Mouse (Mus musculus) limb, embryonic 12.5 days (tissue): ENCODE measurements around the gene Scn9a. TPM values are rescaled to one million over a fixed set of nuclear protein-coding genes. Genes with fewer than 3 reads are reported as not detected.

Source experiments
- ATAC-seq: fragments of 200-750 bp; cut with Nextera tagmentation; 2 replicates; pipeline ENCODE4 v1.8.0; 2017; ENCODE audit warnings: low read depth, moderate TSS enrichment; ENCODE audit not compliant: insufficient number of reproducible peaks, insufficient read depth, low FRiP score, low TSS enrichment
- H3K27ac ChIP-seq: fragments of 300-500 bp; sonication (generic); 2 replicates; pipeline ENCODE4 v1.5.1; 2016; ENCODE audit warnings: mild to moderate bottlenecking, moderate library complexity
- H3K27me3 ChIP-seq: fragments of 300-500 bp; sonication (generic); 2 replicates; pipeline ENCODE4 v1.6.1; 2016; ENCODE audit warnings: mild to moderate bottlenecking, moderate library complexity
- H3K36me3 ChIP-seq: fragments of 300-500 bp; sonication (generic); 2 replicates; pipeline ENCODE4 v1.6.1; 2016; ENCODE audit warnings: mild to moderate bottlenecking, moderate library complexity
- H3K4me1 ChIP-seq: fragments of 300-500 bp; sonication (generic); replicated peaks from 2 replicates; pipeline ENCODE4 v1.6.1; 2016
- H3K4me2 ChIP-seq: fragments of 300-500 bp; sonication (generic); 2 replicates; pipeline ENCODE4 v1.6.1; 2016; ENCODE audit warnings: mild to moderate bottlenecking, moderate library complexity
- H3K4me3 ChIP-seq: fragments of 300-500 bp; sonication (generic); replicated peaks from 2 replicates; pipeline ENCODE4 v1.5.1; 2016; ENCODE audit warnings: mild to moderate bottlenecking
- H3K9ac ChIP-seq: fragments of 300-500 bp; sonication (generic); replicated peaks from 2 replicates; pipeline ENCODE4 v1.6.1; 2016; ENCODE audit warnings: mild to moderate bottlenecking, moderate library complexity
- H3K9me3 ChIP-seq: fragments of 300-500 bp; sonication (generic); 2 replicates; pipeline ENCODE4 v1.6.1; 2016; ENCODE audit warnings: mild to moderate bottlenecking, moderate library complexity
- WGBS: fragments of 180-500 bp; shearing (Covaris S2); methylation state at CpG from one replicate; pipeline ENCODE4 v1.1.7; 2016; 5-methylcytosine and 5-hydroxymethylcytosine counted together
- polyA plus RNA-seq: library from polyadenylated mRNA; unstranded; fragments of >200 nt; fragmentation: Nextera tagmentation; extraction: Ambion mirVana; gene quantifications from 2 replicates; pipeline ENCODE4 v1.2.1, GENCODE M21; 2016

Scn9a gene
- 0.73 and 1.5 TPM in 2 replicates for polyA plus RNA-seq

DNA sequence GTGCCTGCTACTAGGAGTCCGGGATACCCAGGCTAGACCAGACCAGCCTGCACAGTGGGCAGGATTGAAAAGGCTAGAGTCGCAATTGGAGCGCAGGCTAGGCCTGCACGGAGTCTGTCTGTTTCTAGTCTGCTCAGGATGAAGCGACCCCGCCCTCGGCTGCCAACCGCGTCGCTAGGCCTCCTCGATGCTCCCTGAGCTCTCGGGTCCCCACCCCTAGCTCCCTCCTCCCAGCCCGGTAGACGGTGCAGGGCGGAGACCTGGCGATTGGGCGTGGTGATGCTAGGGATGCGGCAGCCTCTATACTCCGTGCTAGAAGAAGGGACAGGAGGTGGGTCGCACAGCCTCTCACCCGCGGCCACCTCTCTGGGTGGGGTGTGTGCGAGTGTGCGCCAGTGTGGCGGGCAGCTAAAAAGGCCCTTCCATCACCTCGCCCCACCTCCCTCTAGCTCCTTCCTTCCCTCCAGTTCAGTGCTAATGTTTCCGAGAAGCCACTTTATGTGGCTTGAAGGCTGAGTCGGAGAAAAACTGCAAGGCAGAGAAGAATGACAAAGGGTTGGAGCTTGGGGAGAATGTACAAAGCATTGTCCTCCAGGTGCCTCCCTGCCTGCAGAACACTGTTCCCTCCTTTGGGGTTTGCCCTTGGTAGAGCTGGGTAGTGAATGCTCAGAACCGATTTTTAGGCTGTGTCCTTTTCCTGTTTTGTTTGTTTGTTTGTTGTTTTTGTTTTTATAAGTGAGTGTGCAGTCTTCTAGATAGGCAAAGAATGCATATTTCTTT is at the start of gene Scn9a:
TSS of gene Scn9a (minus strand) at position 383 of the 780 bp plus-strand sequence.
- Histone ChIP-seq H3K4me3 (peak within 1 kb of the TSS; percentile 44), H3K4me2 (peak within 1 kb of the TSS; percentile 76), H3K9me3 (no peaks in the 10 kb centered on the region), H3K27ac (no peak within 1 kb of the TSS), H3K4me1 (peaks cover 14% of the 10 kb centered on the region; the same call in 1 of the 2 replicates), H3K9ac (peak within 1 kb of the TSS; percentile 48), H3K27me3 (peaks cover 16% of the 10 kb centered on the region), H3K36me3 (no peaks in the 10 kb centered on the region)
- ATAC-seq: peak; percentile 83; the same call in 1 of the 2 replicates
- 1% methylated on average over 28 of the region's 29 CpGs for WGBS

DNA sequence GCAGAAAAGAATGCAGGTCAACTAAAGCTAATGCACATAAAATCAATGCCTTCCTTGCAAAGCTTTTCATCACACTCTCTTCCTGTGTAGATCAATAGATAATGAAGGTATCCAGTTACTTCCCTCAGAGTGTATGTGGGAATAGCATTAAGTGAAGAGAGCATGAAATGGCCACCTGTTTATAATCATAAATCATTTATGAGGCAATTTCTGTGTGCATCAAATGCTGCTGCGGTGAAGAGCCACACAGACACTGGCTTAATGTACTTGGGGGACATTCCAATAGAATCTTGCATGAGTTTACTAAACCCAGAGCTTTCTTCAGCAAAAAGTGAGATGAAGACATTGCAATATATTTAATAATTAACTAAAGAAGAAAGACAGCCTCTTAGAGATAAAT is 27.2 kb upstream of the Scn9a start:
- Histone ChIP-seq H3K27me3 (no peaks in the 10 kb centered on the region), H3K36me3 (no peaks in the 10 kb centered on the region), H3K4me3 (no peak overlapping the region), H3K9ac (no peak overlapping the region), H3K4me2 (no peak overlapping the region), H3K4me1 (no peaks in the 10 kb centered on the region), H3K9me3 (no peaks in the 10 kb centered on the region), H3K27ac (no peak overlapping the region)
- WGBS: 61% methylated on average over 1 of the region's 1 CpGs
- no peak for ATAC-seq

DNA sequence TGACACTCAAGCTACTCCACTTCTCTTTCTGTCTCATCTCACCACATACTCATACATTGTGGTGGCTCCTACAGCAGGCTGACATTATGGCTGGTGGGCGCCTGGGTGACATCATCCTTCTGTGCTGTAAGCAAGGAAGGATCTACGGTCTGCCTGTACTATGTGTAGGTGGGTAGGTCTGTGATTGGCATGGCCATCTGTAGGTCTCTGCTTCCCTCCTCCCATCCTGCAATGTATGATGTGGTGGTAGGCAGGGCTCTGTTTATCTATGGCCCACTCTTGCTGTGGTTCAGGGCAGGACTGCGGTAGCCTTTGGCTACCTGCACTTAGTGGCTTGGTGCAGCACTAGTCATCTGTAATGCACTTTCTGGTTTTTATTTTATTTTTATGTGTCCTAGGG is 21.7 kb upstream of the Scn9a start:
- Histone ChIP-seq H3K27ac (no peak overlapping the region), H3K4me3 (no peak overlapping the region), H3K9me3 (no peaks in the 10 kb centered on the region), H3K27me3 (no peaks in the 10 kb centered on the region), H3K4me1 (no peaks in the 10 kb centered on the region), H3K36me3 (no peaks in the 10 kb centered on the region), H3K4me2 (no peak overlapping the region), H3K9ac (no peak overlapping the region)
- no peak for ATAC-seq
- WGBS: 96% methylated on average over 3 of the region's 3 CpGs

DNA sequence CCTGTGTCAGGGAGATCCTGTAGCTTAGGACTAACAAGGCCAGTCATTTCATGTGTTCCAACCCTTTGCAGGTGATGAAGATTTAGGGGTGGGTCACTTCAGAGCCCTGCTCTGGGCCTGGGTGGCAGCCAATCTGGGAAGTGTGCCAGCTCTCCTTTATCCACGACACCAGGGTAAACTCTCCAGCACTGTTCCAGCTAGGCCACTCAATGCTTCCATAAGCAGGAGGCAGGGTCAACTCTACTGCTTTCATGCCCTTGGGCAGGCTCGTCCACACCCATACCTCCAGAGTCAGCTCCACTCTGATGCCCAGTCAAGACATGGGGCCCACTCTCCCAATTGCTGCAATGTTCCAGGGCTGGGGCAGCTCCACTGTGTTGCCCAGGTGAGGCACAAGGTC is 20.7 kb upstream of the Scn9a start:
- ATAC-seq: no peak
- WGBS: 77% methylated on average over 2 of the region's 2 CpGs

DNA sequence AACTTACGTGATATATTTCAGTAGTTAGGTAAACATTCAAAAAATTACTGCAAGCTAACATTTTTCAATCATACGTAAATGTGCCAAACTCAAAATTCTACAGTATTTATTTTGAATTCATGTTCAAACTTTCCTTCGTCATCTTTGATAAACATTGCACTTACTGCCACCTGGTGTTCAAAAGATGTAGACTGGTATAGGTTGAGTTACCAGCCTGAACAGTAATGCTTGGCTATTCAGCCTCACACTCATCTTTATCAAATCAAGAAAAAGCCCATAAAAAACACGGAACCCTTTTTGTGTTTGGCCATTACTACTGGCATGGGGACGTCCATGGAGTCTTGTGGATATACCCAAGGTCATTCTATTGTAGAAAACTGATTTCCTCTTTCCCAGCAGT is 9.6 kb upstream of the Scn9a start:
- H3K27ac ChIP-seq: no peak overlapping the region
- ATAC-seq: no peak
- no peak overlapping the region for H3K4me3 ChIP-seq
- no peak overlapping the region for H3K4me2 ChIP-seq
- H3K36me3 ChIP-seq: no peaks in the 10 kb centered on the region
- no peaks in the 10 kb centered on the region for H3K27me3 ChIP-seq
- H3K9me3 ChIP-seq: no peaks in the 10 kb centered on the region
- WGBS: 34% methylated on average over 5 of the region's 5 CpGs
- no peak overlapping the region for H3K9ac ChIP-seq
- no peaks in the 10 kb centered on the region for H3K4me1 ChIP-seq

More for the DNA sequence above, 20.7 kb upstream of the Scn9a start:
- Histone ChIP-seq H3K27ac (no peak overlapping the region), H3K4me3 (no peak overlapping the region), H3K4me1 (no peaks in the 10 kb centered on the region), H3K27me3 (no peaks in the 10 kb centered on the region), H3K4me2 (no peak overlapping the region), H3K36me3 (no peaks in the 10 kb centered on the region), H3K9ac (no peak overlapping the region), H3K9me3 (no peaks in the 10 kb centered on the region)

DNA sequence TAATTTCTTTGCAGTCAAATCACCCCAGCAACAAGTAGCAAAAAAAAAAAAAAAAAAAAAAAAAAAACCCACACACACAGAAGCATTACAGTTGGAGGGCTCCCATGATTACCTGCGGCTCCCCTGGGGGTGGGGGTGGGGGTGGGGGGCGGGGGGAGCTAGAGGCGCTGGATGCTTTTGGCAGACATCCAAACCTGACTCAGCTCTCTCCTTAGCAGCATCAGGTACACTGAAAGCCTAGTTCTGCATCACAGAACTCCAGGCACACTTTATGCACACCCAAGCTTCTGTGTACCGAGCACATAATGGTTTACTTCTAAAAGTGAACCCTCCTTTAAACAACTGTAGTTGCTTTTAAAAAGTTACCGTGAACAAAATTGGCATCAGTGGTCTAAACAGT is 2.0 kb downstream of the Scn9a start:
- Histone ChIP-seq H3K27me3 (peaks cover 16% of the 10 kb centered on the region), H3K4me2 (no peak overlapping the region), H3K36me3 (no peaks in the 10 kb centered on the region), H3K4me1 (peaks cover 14% of the 10 kb centered on the region; the same call in 1 of the 2 replicates), H3K4me3 (no peak overlapping the region), H3K9me3 (no peaks in the 10 kb centered on the region), H3K9ac (no peak overlapping the region), H3K27ac (no peak overlapping the region)
- 21% methylated on average over 5 of the region's 5 CpGs for WGBS
- ATAC-seq: peak; percentile 24

DNA sequence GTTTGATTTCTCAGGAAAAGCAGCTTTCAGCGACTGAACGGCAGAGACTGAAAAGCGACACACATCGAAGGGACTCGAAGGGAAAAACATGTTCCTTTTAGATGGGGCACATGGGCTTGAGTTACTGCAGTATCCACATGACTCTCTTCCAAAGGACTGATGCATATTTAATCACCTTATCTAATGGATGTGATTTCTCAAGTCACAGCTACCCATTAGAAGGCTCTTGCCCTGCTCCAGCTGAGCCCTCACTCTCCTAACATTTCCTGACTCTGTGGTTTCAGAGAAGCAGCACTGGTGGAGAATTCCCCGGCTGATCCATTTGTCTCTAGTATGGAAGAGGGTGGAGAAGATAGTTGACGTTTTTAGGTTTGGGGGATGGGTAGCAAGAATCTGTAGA is 23.7 kb downstream of the Scn9a start:
- ATAC-seq: no peak
- Histone ChIP-seq H3K4me1 (no peaks in the 10 kb centered on the region), H3K4me3 (no peak overlapping the region), H3K9ac (no peak overlapping the region), H3K9me3 (no peaks in the 10 kb centered on the region), H3K27me3 (no peaks in the 10 kb centered on the region), H3K36me3 (no peaks in the 10 kb centered on the region), H3K27ac (no peak overlapping the region), H3K4me2 (no peak overlapping the region)
- 79% methylated on average over 7 of the region's 7 CpGs for WGBS

DNA sequence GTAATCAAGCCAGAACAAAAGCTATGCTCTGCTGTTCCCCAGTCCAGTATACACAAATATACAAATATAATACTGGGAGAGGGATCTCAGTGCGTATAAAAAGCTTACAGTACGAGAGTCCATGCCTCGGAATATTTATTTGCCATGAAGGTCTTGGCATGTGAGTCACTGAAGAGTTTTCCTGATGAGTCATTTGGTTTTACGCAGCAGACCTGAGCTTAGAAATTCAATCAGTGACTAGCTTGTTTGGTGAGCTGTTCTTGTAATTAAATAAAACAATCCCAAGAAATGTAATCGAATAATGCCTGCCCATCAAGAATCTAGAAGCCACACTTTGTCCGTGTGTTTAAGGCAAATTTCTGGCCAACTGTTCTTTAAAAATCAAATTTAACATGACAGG is 37.4 kb downstream of the Scn9a start:
- ATAC-seq: no peak
- H3K4me3 ChIP-seq: no peak overlapping the region
- 85% methylated on average over 6 of the region's 6 CpGs for WGBS

DNA sequence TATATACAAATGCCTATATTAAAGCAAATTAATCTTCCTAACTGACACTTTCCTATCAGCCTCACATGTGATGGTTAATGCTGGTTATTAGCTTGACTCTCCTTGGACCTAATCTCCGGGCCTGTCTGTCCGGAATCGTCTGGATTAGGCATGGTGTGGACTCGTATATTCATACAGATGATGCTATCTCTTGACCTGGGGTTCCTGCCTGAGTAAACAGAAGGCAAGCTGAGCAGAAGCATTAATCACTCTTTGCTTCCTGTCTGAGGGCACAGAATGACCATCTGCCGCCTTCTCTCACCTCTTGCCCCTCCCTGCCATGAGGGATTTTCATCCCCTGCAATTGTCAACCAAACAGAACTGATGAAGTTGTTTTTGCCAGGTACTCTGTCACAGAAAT is 38.6 kb downstream of the Scn9a start:
- H3K36me3 ChIP-seq: no peaks in the 10 kb centered on the region
- no peak for ATAC-seq
- WGBS: 69% methylated on average over 5 of the region's 5 CpGs

More for the DNA sequence above, 37.4 kb downstream of the Scn9a start:
- Histone ChIP-seq H3K36me3 (no peaks in the 10 kb centered on the region), H3K4me2 (no peak overlapping the region), H3K4me1 (no peaks in the 10 kb centered on the region), H3K27ac (no peak overlapping the region), H3K27me3 (no peaks in the 10 kb centered on the region), H3K9ac (no peak overlapping the region), H3K9me3 (no peaks in the 10 kb centered on the region)

DNA sequence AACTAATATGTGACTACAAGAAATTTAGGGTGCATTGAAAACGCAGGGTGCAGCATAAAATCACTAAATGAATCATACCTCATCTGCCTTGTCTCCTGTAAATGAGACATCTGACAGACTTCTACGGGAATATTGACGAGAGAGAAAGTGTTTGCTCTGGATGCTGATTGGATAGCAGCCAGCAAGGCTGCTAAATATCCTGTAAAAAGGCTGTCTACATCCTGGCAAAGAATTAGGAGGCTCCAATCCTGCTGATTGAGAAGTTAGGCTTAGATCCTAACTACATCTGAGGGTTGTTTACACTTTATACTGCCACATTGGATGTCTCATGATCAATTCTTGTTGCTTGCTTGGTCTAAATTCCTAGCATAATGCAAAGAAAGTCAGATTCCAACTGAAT is 44.6 kb downstream of the Scn9a start:
- Histone ChIP-seq H3K27ac (no peak overlapping the region), H3K27me3 (no peaks in the 10 kb centered on the region), H3K4me2 (no peak overlapping the region), H3K4me1 (no peaks in the 10 kb centered on the region), H3K9me3 (no peaks in the 10 kb centered on the region), H3K4me3 (no peak overlapping the region), H3K9ac (no peak overlapping the region), H3K36me3 (no peaks in the 10 kb centered on the region)
- ATAC-seq: no peak
- WGBS: 79% methylated on average over 3 of the region's 3 CpGs

More for the DNA sequence above, 38.6 kb downstream of the Scn9a start:
- Histone ChIP-seq H3K27ac (no peak overlapping the region), H3K4me2 (no peak overlapping the region), H3K9ac (no peak overlapping the region), H3K4me1 (no peaks in the 10 kb centered on the region), H3K9me3 (no peaks in the 10 kb centered on the region), H3K27me3 (no peaks in the 10 kb centered on the region), H3K4me3 (no peak overlapping the region)

DNA sequence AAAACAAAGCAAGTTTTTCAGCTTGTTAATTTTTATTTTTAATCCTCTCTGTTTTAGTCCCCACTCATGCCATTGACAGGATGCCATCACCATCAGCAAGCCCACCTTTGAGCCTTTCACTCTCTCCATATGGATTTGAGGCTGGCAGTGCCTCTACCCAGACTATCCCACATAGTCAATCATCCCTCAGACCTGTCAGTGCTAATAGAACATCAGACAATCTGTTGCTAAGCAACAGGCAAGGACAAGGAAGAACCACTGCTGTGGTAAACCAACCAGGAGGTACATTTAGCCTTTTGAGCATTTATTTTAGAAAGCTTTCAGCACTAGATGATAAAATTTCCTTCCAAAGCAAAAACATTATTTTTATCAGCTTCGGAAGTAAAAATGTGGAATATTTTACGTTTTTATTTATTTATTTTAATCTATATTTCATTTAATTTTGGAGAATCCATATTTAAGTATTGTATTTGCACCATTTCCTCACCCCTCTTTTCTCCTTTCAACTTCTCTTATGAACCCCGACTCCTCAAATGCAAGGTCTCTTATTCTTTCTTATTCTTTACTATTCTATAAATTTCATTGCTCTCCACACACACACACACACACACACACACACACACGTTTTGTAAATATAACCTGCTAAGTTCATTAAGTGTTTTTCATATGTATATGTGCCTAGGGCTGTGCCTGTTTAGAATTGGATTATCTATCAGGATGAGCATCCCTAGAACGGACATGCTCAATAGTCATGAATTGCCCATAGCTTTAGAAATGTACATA is 54.5 kb downstream of the Scn9a start:
- H3K9me3 ChIP-seq: no peaks in the 10 kb centered on the region
- no peak overlapping the region for H3K4me2 ChIP-seq
- H3K4me3 ChIP-seq: no peak overlapping the region
- H3K36me3 ChIP-seq: no peaks in the 10 kb centered on the region
- no peaks in the 10 kb centered on the region for H3K27me3 ChIP-seq
- H3K4me1 ChIP-seq: no peaks in the 10 kb centered on the region
- WGBS: 73% methylated on average over 5 of the region's 5 CpGs
- no peak overlapping the region for H3K27ac ChIP-seq
- no peak for ATAC-seq
- no peak overlapping the region for H3K9ac ChIP-seq
